7 mouse cellular contexts compared by ENCODE assay signal in genomic region chr14:16598074-16598501, GRCm38 (mm10).
DNase-seq lines count a peak whose midpoint lies in the region; ATAC-seq and TF ChIP-seq lines count a peak whose summit lies in the region.

No protein-coding gene starts in this region.

- H3K9me3 ChIP-seq in lung, embryonic 16.5 days (ENCODE audit: control insufficient read depth, low read length), result no peaks in the 10 kb centered on the region
- no peaks in the 10 kb centered on the region for H3K9me3 ChIP-seq in embryonic facial prominence, embryonic 14.5 days (ENCODE audit: control insufficient read depth, low read length)
- no peaks in the 10 kb centered on the region for H3K9me3 ChIP-seq in hindbrain, postnatal 0 days (ENCODE audit: low read length)

- 0 out of 2 replicates have a peak, but pooled peaks have one; percentile 23 for ATAC-seq in lung, embryonic 16.5 days (ENCODE audit: low read depth)
- ATAC-seq in embryonic facial prominence, embryonic 14.5 days (ENCODE audit: low read depth), result peak; percentile 48
- ATAC-seq in hindbrain, postnatal 0 days, result peak; percentile 59
- ATAC-seq in megakaryocyte, adult 5-6 weeks (ENCODE audit: poor library complexity, severe bottlenecking), result peak; percentile 49

- no peaks in the 10 kb centered on the region for H3K36me3 ChIP-seq in lung, embryonic 16.5 days (ENCODE audit: control insufficient read depth, insufficient read depth, low read length)
- H3K36me3 ChIP-seq in embryonic facial prominence, embryonic 14.5 days (ENCODE audit: control insufficient read depth, insufficient read depth, low read length), result no peaks in the 10 kb centered on the region
- no peaks in the 10 kb centered on the region for H3K36me3 ChIP-seq in hindbrain, postnatal 0 days (ENCODE audit: insufficient read depth, low read length)

- H3K9ac ChIP-seq in lung, embryonic 16.5 days (ENCODE audit: low read length), result no peak overlapping the region
- H3K9ac ChIP-seq in embryonic facial prominence, embryonic 14.5 days (ENCODE audit: low read depth, low read length), result no peak overlapping the region
- no peak overlapping the region for H3K9ac ChIP-seq in hindbrain, postnatal 0 days (replicated peaks; ENCODE audit: low read length)

- peaks cover 7% of the 10 kb centered on the region for H3K4me1 ChIP-seq in lung, embryonic 16.5 days (replicated peaks; ENCODE audit: control insufficient read depth, insufficient read depth, low read length)
- H3K4me1 ChIP-seq in embryonic facial prominence, embryonic 14.5 days (ENCODE audit: control insufficient read depth, insufficient read depth, low read length), result peaks cover 19% of the 10 kb centered on the region
- 0 out of 2 replicates have a peak, but pooled peaks cover 9% of the 10 kb centered on the region for H3K4me1 ChIP-seq in hindbrain, postnatal 0 days (ENCODE audit: insufficient read depth, low read length)

- H3K4me2 ChIP-seq in lung, embryonic 16.5 days (ENCODE audit: low read depth, low read length), result no peak overlapping the region
- H3K4me2 ChIP-seq in embryonic facial prominence, embryonic 14.5 days (ENCODE audit: low read depth, low read length), result peak overlapping the region; percentile 23
- H3K4me2 ChIP-seq in hindbrain, postnatal 0 days (ENCODE audit: low read depth, low read length), result 0 out of 2 replicates have a peak overlapping the region, but pooled peaks have one; percentile 2

- H3K27me3 ChIP-seq in lung, embryonic 16.5 days (ENCODE audit: control insufficient read depth, insufficient read depth, low read depth, low read length), result no peaks in the 10 kb centered on the region
- no peaks in the 10 kb centered on the region for H3K27me3 ChIP-seq in embryonic facial prominence, embryonic 14.5 days (replicated peaks; ENCODE audit: control insufficient read depth, insufficient read depth, low read length)
- H3K27me3 ChIP-seq in hindbrain, postnatal 0 days (ENCODE audit: insufficient read depth, low read length), result no peaks in the 10 kb centered on the region

- no peak overlapping the region for H3K4me3 ChIP-seq in lung, embryonic 16.5 days (ENCODE audit: low read length)
- no peak overlapping the region for H3K4me3 ChIP-seq in embryonic facial prominence, embryonic 14.5 days (ENCODE audit: low read depth, low read length)
- no peak overlapping the region for H3K4me3 ChIP-seq in hindbrain, postnatal 0 days (ENCODE audit: low read length)

- 20% methylated on average over 4 of the region's 4 CpGs for WGBS in lung, embryonic 16.5 days
- WGBS in embryonic facial prominence, embryonic 14.5 days, result 21% methylated on average over 4 of the region's 4 CpGs
- WGBS in hindbrain, postnatal 0 days, result 16% methylated on average over 4 of the region's 4 CpGs

- no peak overlapping the region; the same call in 1 of the 2 replicates for H3K27ac ChIP-seq in lung, embryonic 16.5 days (ENCODE audit: low read length)
- H3K27ac ChIP-seq in embryonic facial prominence, embryonic 14.5 days (replicated peaks; ENCODE audit: low read depth, low read length), result peak overlapping the region; percentile 33; the same call in 1 of the 2 replicates
- no peak overlapping the region for H3K27ac ChIP-seq in hindbrain, postnatal 0 days

- 0 out of 2 replicates have a peak, but pooled peaks have one; percentile 1 for TF ChIP-seq CTCF in hindbrain, postnatal 0 days (IDR thresholded peaks at IDR 0.05; ENCODE audit: low read depth)

- no peak for DNase-seq in lung, postnatal 14 days
- peak; percentile 11 for DNase-seq in adrenal gland, postnatal 25 days
- DNase-seq in embryonic facial prominence, embryonic 14.5 days (ENCODE audit: low spot score), result peak; percentile 73
- peak; percentile 53 for DNase-seq in hindbrain, postnatal 0 days (ENCODE audit: low spot score)
- DNase-seq in frontal cortex, postnatal 25 days (ENCODE audit: low spot score in 2 of 2), result no peak

Comparison
In these comparisons a context has a peak if more than half of its experiments do, and no peak if none do; other contexts are left out.
1. DNase-seq: peak in adrenal gland, postnatal 25 days (single experiment), embryonic facial prominence, embryonic 14.5 days (single experiment) and hindbrain, postnatal 0 days (single experiment); none in lung, postnatal 14 days (single experiment) and frontal cortex, postnatal 25 days (0 of 2).
2. Peak in every context shown above with its lines, with median percentiles within 50 percentile points of each other: ATAC-seq.